ENCODE assay signal across 9 mouse cellular contexts in the genomic region with DNA sequence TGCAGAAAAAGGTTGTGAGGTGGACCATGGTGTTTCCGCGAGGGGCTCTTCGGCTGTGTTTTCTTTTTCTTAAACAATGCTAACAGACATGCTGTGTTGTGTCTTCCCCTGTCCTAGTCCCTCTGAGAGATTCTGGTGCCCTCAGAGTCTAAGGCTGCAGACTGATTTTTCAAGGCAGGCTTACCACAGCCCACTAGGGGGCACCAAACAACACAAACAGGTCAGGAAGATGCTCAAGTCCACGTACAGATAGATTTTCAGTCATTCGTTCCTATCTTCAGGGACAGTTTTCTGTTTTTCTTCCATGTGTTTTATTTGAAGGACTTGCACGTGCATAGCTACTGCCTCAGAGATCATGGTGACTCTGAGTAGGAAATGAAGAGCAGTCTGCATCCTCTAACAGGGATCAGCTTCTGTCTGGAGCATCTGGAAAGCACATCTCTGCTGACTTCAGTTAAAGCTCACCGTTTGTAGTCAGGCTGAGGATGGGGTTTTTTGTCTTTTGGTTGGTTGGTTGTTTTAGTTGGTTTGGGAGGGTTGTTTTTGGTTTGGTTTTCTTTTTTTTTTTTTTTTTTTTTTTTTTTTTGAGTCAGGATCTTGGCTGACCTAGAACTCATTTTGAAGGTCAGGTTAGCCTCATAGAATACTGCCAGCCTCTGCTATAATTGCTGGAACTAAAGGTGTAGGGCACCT. TPM values are rescaled to one million over a fixed set of nuclear protein-coding genes. Genes with fewer than 3 reads are reported as not detected.
A peak's percentile ranks its signal among the peaks of the same experiment; 100 is the strongest.
DNase-seq lines count a peak whose midpoint lies in the region; ATAC-seq and TF ChIP-seq lines count a peak whose summit lies in the region.
"Had no signal": no experiment of that assay in that cellular context is flagged by ENCODE, and none has a peak within 500 bp of the region (broad histone marks: within the 10 kb centered on the region; RNA-seq: fewer than 3 reads in every experiment).

No protein-coding gene starts in this region.

- TF ChIP-seq RAD21 in MEL (IDR thresholded peaks at IDR 0.05; ENCODE audit: low read depth, low read length), result peak; percentile 92

- no peak for ATAC-seq in liver, postnatal 0 days

- TF ChIP-seq POLR2A in MEL (IDR thresholded peaks at IDR 0.05; ENCODE audit: control insufficient read depth in 1 of 2, insufficient read depth in 1 of 2, low read depth in 1 of 2, low read length in 2 of 2, poor library complexity in 1 of 2), result no peak

- DNase-seq in A20 (ENCODE audit: low read depth, low spot score) (peak; percentile 79), MEL (ENCODE audit: low read depth, low spot score) (peak; percentile 83)
- DNase-seq in cerebellum, adult 11 months, result peak; percentile 83
- DNase-seq in frontal cortex, postnatal 36 days (ENCODE audit: low spot score in 2 of 2), result peak; percentile 80 to 87
- peak; percentile 85 for DNase-seq in kidney, postnatal 14 days
- peak; percentile 85 for DNase-seq in liver, postnatal 0 days
- DNase-seq in right cerebral cortex, adult 18-20 months, result peak; percentile 85
- peak; percentile 36 for DNase-seq in urinary bladder, adult 2 months (ENCODE audit: low spot score)

- no peaks in the 10 kb centered on the region for H3K4me1 ChIP-seq in MEL (ENCODE audit: control insufficient read depth in 1 of 2, insufficient read depth in 2 of 2, low read length in 2 of 2)
- H3K4me1 ChIP-seq in liver, postnatal 0 days (ENCODE audit: insufficient read depth), result no peaks in the 10 kb centered on the region
- H3K4me1 ChIP-seq: liver, embryonic 15.5 days had no signal

- no peaks in the 10 kb centered on the region; a peak in 3 of 4 replicates for H3K27me3 ChIP-seq in MEL (ENCODE audit: control insufficient read depth in 1 of 2, insufficient read depth in 2 of 2, low read length in 2 of 2)
- no peaks in the 10 kb centered on the region for H3K27me3 ChIP-seq in liver, postnatal 0 days (ENCODE audit: insufficient read depth, low read length)
- H3K27me3 ChIP-seq: liver, embryonic 15.5 days had no signal

- H3K36me3 ChIP-seq in MEL (ENCODE audit: control insufficient read depth in 1 of 2, insufficient read depth in 2 of 2, low read length in 2 of 2), result no peaks in the 10 kb centered on the region
- no peaks in the 10 kb centered on the region for H3K36me3 ChIP-seq in liver, postnatal 0 days (replicated peaks; ENCODE audit: insufficient read depth, low read length)
- H3K36me3 ChIP-seq: liver, embryonic 15.5 days had no signal

- no peaks in the 10 kb centered on the region for H3K79me2 ChIP-seq in MEL (ENCODE audit: control insufficient read depth, insufficient read depth, low read length, poor library complexity)

- WGBS in liver, postnatal 0 days (ENCODE audit: insufficient replicate concordance), result 26% methylated on average over 7 of the region's 7 CpGs

- H3K9ac ChIP-seq in MEL (ENCODE audit: control insufficient read depth, low read depth, low read length, poor library complexity, severe bottlenecking), result no peak overlapping the region
- no peak overlapping the region for H3K9ac ChIP-seq in liver, postnatal 0 days (replicated peaks)
- H3K9ac ChIP-seq: liver, embryonic 15.5 days had no signal

- H3K27ac ChIP-seq in MEL (ENCODE audit: control insufficient read depth, low read depth, low read length), result no peak overlapping the region
- H3K27ac ChIP-seq in liver, postnatal 0 days (ENCODE audit: low read depth), result no peak overlapping the region
- H3K27ac ChIP-seq: liver, embryonic 15.5 days had no signal

- H3K9me3 ChIP-seq in MEL (replicated peaks; ENCODE audit: insufficient read depth, low read length), result no peaks in the 10 kb centered on the region
- no peaks in the 10 kb centered on the region for H3K9me3 ChIP-seq in liver, postnatal 0 days (ENCODE audit: low read length)
- H3K9me3 ChIP-seq: liver, embryonic 15.5 days had no signal

- H3K4me2 ChIP-seq in liver, postnatal 0 days (ENCODE audit: low read depth, low read length), result no peak overlapping the region
- H3K4me2 ChIP-seq: liver, embryonic 15.5 days had no signal

- no peak for TF ChIP-seq EP300 in MEL (IDR thresholded peaks at IDR 0.05; ENCODE audit: low read depth in 1 of 2, low read length in 2 of 2)
- TF ChIP-seq EP300 in liver, postnatal 0 days (IDR thresholded peaks at IDR 0.05; ENCODE audit: low read depth), result no peak

- no peak overlapping the region for H3K4me3 ChIP-seq in MEL (ENCODE audit: control insufficient read depth in 1 of 2, insufficient read depth in 1 of 2, low read depth in 2 of 2, low read length in 2 of 2)
- no peak overlapping the region for H3K4me3 ChIP-seq in liver, postnatal 0 days (ENCODE audit: low read depth, low read length)
- H3K4me3 ChIP-seq: liver, embryonic 15.5 days had no signal

- peak; percentile 77 to 95 (median 82) for TF ChIP-seq CTCF in MEL (IDR thresholded peaks at IDR 0.05 in 2 of 3, conservative IDR thresholded peaks at IDR 0.05 in 1 of 3; ENCODE audit: control insufficient read depth in 1 of 3, insufficient read depth in 1 of 3, low read depth in 2 of 3, low read length in 3 of 3, poor library complexity in 1 of 3, severe bottlenecking in 1 of 3)
- peak; percentile 93 for TF ChIP-seq CTCF in liver, postnatal 0 days (IDR thresholded peaks at IDR 0.05; ENCODE audit: low read depth)

TF ChIP-seq in MEL, 35 proteins besides CTCF, POLR2A, EP300 and RAD21:
- peak; percentile 91 for TF ChIP-seq ZC3H11A (IDR thresholded peaks at IDR 0.05; ENCODE audit: low read depth, low read length)
- no peak for TF ChIP-seq ZKSCAN1 (IDR thresholded peaks at IDR 0.05; ENCODE audit: low read depth, low read length)
- no peak for TF ChIP-seq CHD2 (IDR thresholded peaks at IDR 0.05; ENCODE audit: low read length)
- TF ChIP-seq SMC3 (IDR thresholded peaks at IDR 0.05; ENCODE audit: low read depth, low read length), result peak; percentile 94
- no peak for TF ChIP-seq MYC (IDR thresholded peaks at IDR 0.05; ENCODE audit: low read depth, low read length)
TF ChIP-seq in MEL: peak in this region for 2.

RNA-seq across cellular contexts. Expression of a gene that starts 13.1 kb away (rescaled TPM):
- total RNA-seq in MEL (2012; rRNA removed), result not detected in 2 replicates
- not detected for polyA plus RNA-seq in MEL (2012; ENCODE audit: insufficient read depth in 1 of 2, insufficient read length in 2 of 2, low read depth in 1 of 2, low replicate concordance in 2 of 2, missing spikeins in 1 of 2)
- polyA plus RNA-seq in liver, postnatal 0 days (2015; fragmentation: Nextera tagmentation; extraction: Ambion mirVana), result not detected in 2 replicates
- not detected in 2 replicates for polyA plus RNA-seq in urinary bladder, adult 2 months (2012; rRNA removed)
- polyA plus RNA-seq: liver, embryonic 15.5 days had no signal

RNA-seq across cellular contexts. Expression of a gene that starts 45.9 kb away (rescaled TPM):
- 182 and 205 TPM in 2 replicates for total RNA-seq in MEL (2012; rRNA removed)
- polyA plus RNA-seq in MEL (2012; ENCODE audit: insufficient read depth in 1 of 2, insufficient read length in 2 of 2, low read depth in 1 of 2, low replicate concordance in 2 of 2, missing spikeins in 1 of 2), result 100 to 1,000 TPM; 362 to 516 TPM
- polyA plus RNA-seq in liver, postnatal 0 days (2015; fragmentation: Nextera tagmentation; extraction: Ambion mirVana), result 54.5 and 60.4 TPM in 2 replicates
- polyA plus RNA-seq in urinary bladder, adult 2 months (2012; rRNA removed), result 171 and 244 TPM in 2 replicates
